17 mouse cellular contexts compared by ENCODE assay signal in the genomic region with DNA sequence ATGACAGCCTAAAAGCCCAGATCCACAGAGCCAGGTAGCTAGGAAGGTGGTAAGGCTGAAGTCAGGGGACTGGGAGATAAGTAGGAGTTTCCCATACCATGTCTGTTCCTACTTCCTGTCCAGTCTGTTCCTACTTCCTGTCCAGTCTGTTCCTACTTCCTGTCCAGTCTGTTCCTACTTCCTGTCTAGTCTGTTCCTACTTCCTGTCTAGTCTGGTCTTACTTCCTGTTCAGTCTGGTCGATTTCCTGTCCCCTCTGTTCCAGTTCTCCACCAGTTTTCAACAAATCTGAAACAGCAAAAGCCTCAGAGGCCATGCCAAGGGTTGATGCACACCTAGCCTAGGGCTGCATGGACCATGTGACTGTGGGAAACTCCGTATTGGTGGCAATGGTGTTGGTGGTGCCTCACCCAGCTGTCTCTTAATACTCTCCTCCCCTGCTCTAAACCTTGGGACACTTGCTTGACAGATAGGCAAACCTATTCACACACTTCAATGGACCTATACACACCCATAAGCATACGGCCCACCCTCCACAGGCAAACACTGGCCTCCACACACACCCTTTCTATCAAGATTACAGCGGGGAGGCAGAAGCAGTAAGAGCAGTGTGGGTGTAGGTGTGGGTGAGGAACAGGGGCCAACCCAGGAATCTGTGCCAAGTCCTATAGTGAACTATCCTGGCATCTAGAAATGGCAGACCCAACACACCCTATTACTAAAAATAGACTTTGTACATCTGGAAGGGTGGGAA. TPM values are rescaled to one million over a fixed set of nuclear protein-coding genes. Genes with fewer than 3 reads are reported as not detected.
DNase-seq lines count a peak whose midpoint lies in the region; ATAC-seq and TF ChIP-seq lines count a peak whose summit lies in the region.
"Had no signal": no experiment of that assay in that cellular context is flagged by ENCODE, and none has a peak within 500 bp of the region (broad histone marks: within the 10 kb centered on the region; RNA-seq: fewer than 3 reads in every experiment).

No protein-coding gene starts in this region.

- DNase-seq in lung, postnatal 25 days (ENCODE audit: low spot score), result no peak
- peak; percentile 96 for DNase-seq in adipocyte (ENCODE audit: low spot score)
- no peak for DNase-seq in liver, postnatal 0 days
- DNase-seq in kidney, postnatal 4 days, result no peak
- no peak for DNase-seq in kidney, postnatal 25 days
- DNase-seq: adrenal gland, adult 8-10 months; cerebellum, postnatal 14 days; heart, adult 11 months had no signal

- H3K9me3 ChIP-seq in lung, embryonic 16.5 days (ENCODE audit: control insufficient read depth, low read length), result no peaks in the 10 kb centered on the region; the same call in 1 of the 2 replicates
- H3K9me3 ChIP-seq in liver, postnatal 0 days (ENCODE audit: low read length), result 0 out of 2 replicates have a peak, but pooled peaks cover 2% of the 10 kb centered on the region
- no peaks in the 10 kb centered on the region for H3K9me3 ChIP-seq in stomach, embryonic 16.5 days (replicated peaks; ENCODE audit: control insufficient read depth, low read length)
- H3K9me3 ChIP-seq: embryonic facial prominence, embryonic 13.5 days; heart, embryonic 15.5 days; midbrain, embryonic 12.5 days had no signal

- H3K4me1 ChIP-seq in lung, embryonic 16.5 days (replicated peaks; ENCODE audit: control insufficient read depth, insufficient read depth, low read length), result no peaks in the 10 kb centered on the region
- no peaks in the 10 kb centered on the region for H3K4me1 ChIP-seq in liver, postnatal 0 days (ENCODE audit: insufficient read depth)
- no peaks in the 10 kb centered on the region for H3K4me1 ChIP-seq in stomach, embryonic 16.5 days (ENCODE audit: control insufficient read depth, insufficient read depth, low read length)
- H3K4me1 ChIP-seq: forebrain, embryonic 12.5 days; heart, embryonic 15.5 days; midbrain, embryonic 12.5 days had no signal

- TF ChIP-seq EP300 in liver, postnatal 0 days (IDR thresholded peaks at IDR 0.05; ENCODE audit: low read depth), result no peak

- WGBS in lung, embryonic 16.5 days, result 78% methylated on average over 4 of the region's 4 CpGs
- WGBS in liver, postnatal 0 days (ENCODE audit: insufficient replicate concordance), result 64% methylated on average over 4 of the region's 4 CpGs
- 66% methylated on average over 4 of the region's 4 CpGs for WGBS in stomach, embryonic 16.5 days

- H3K4me2 ChIP-seq in lung, embryonic 16.5 days (ENCODE audit: low read depth, low read length), result no peak overlapping the region
- no peak overlapping the region for H3K4me2 ChIP-seq in liver, postnatal 0 days (ENCODE audit: low read depth, low read length)
- no peak overlapping the region for H3K4me2 ChIP-seq in stomach, embryonic 16.5 days (ENCODE audit: low read depth, low read length)
- H3K4me2 ChIP-seq: embryonic facial prominence, embryonic 13.5 days; forebrain, embryonic 12.5 days; heart, embryonic 15.5 days; midbrain, embryonic 12.5 days had no signal

- H3K36me3 ChIP-seq in lung, embryonic 16.5 days (ENCODE audit: control insufficient read depth, insufficient read depth, low read length), result peaks cover 3% of the 10 kb centered on the region; the same call in 1 of the 2 replicates
- no peaks in the 10 kb centered on the region for H3K36me3 ChIP-seq in liver, postnatal 0 days (replicated peaks; ENCODE audit: insufficient read depth, low read length)
- no peaks in the 10 kb centered on the region for H3K36me3 ChIP-seq in stomach, embryonic 16.5 days (ENCODE audit: control insufficient read depth, insufficient read depth, low read length)
- H3K36me3 ChIP-seq: embryonic facial prominence, embryonic 13.5 days; forebrain, embryonic 12.5 days; heart, embryonic 15.5 days; midbrain, embryonic 12.5 days had no signal

- ATAC-seq in lung, embryonic 16.5 days (ENCODE audit: low read depth), result peak; percentile 43; the same call in 1 of the 2 replicates
- no peak for ATAC-seq in liver, postnatal 0 days
- ATAC-seq in stomach, embryonic 16.5 days (ENCODE audit: insufficient read depth, low FRiP score), result peak; percentile 88

- H3K9ac ChIP-seq in lung, embryonic 16.5 days (ENCODE audit: low read length), result no peak overlapping the region
- H3K9ac ChIP-seq in liver, postnatal 0 days (replicated peaks), result no peak overlapping the region
- H3K9ac ChIP-seq in stomach, embryonic 16.5 days (ENCODE audit: low read length), result no peak overlapping the region
- H3K9ac ChIP-seq: embryonic facial prominence, embryonic 13.5 days; forebrain, embryonic 12.5 days; heart, embryonic 15.5 days; midbrain, embryonic 12.5 days had no signal

- H3K4me3 ChIP-seq in lung, embryonic 16.5 days (ENCODE audit: low read length), result no peak overlapping the region
- H3K4me3 ChIP-seq in liver, postnatal 0 days (ENCODE audit: low read depth, low read length), result no peak overlapping the region
- H3K4me3 ChIP-seq in stomach, embryonic 16.5 days (replicated peaks; ENCODE audit: low read length), result no peak overlapping the region
- H3K4me3 ChIP-seq: embryonic facial prominence, embryonic 13.5 days; forebrain, embryonic 12.5 days; heart, embryonic 15.5 days; midbrain, embryonic 12.5 days had no signal

- no peak for TF ChIP-seq CTCF in liver, postnatal 0 days (IDR thresholded peaks at IDR 0.05; ENCODE audit: low read depth)

- H3K27ac ChIP-seq in lung, embryonic 16.5 days (ENCODE audit: low read length), result no peak overlapping the region
- 0 out of 2 replicates have a peak overlapping the region, but pooled peaks have one; percentile 48 for H3K27ac ChIP-seq in liver, postnatal 0 days (ENCODE audit: low read depth)
- peak overlapping the region; percentile 72 for H3K27ac ChIP-seq in stomach, embryonic 16.5 days (ENCODE audit: low read length)
- H3K27ac ChIP-seq: embryonic facial prominence, embryonic 13.5 days; forebrain, embryonic 12.5 days; heart, embryonic 15.5 days; midbrain, embryonic 12.5 days had no signal

- H3K27me3 ChIP-seq in lung, embryonic 16.5 days (ENCODE audit: control insufficient read depth, insufficient read depth, low read depth, low read length), result no peaks in the 10 kb centered on the region
- H3K27me3 ChIP-seq in liver, postnatal 0 days (ENCODE audit: insufficient read depth, low read length), result no peaks in the 10 kb centered on the region
- H3K27me3 ChIP-seq in stomach, embryonic 16.5 days (ENCODE audit: control insufficient read depth, insufficient read depth, low read length), result no peaks in the 10 kb centered on the region

RNA-seq across cellular contexts. Expression of a gene that starts 8.6 kb away (rescaled TPM):
- polyA plus RNA-seq in lung, embryonic 16.5 days (2015; fragmentation: Nextera tagmentation; extraction: Ambion mirVana), result 402 and 445 TPM in 2 replicates
- polyA plus RNA-seq in liver, postnatal 0 days (2015; fragmentation: Nextera tagmentation; extraction: Ambion mirVana), result 125 and 129 TPM in 2 replicates
- polyA plus RNA-seq in stomach, embryonic 16.5 days (2015; fragmentation: Nextera tagmentation; extraction: Ambion mirVana), result 1,152 and 1,422 TPM in 2 replicates

RNA-seq across cellular contexts. Expression of a gene that starts 32.3 kb away (rescaled TPM):
- 263 and 293 TPM in 2 replicates for polyA plus RNA-seq in lung, embryonic 16.5 days (2015; fragmentation: Nextera tagmentation; extraction: Ambion mirVana)
- polyA plus RNA-seq in liver, postnatal 0 days (2015; fragmentation: Nextera tagmentation; extraction: Ambion mirVana), result 234 and 261 TPM in 2 replicates
- polyA plus RNA-seq in stomach, embryonic 16.5 days (2015; fragmentation: Nextera tagmentation; extraction: Ambion mirVana), result 550 and 609 TPM in 2 replicates

RNA-seq across cellular contexts. Expression of a gene that starts 41.6 kb away (rescaled TPM):
- 0.10 and 0.21 TPM in 2 replicates for polyA plus RNA-seq in lung, embryonic 16.5 days (2015; fragmentation: Nextera tagmentation; extraction: Ambion mirVana)
- not detected in 2 replicates for polyA plus RNA-seq in liver, postnatal 0 days (2015; fragmentation: Nextera tagmentation; extraction: Ambion mirVana)
- polyA plus RNA-seq in stomach, embryonic 16.5 days (2015; fragmentation: Nextera tagmentation; extraction: Ambion mirVana), result 23.6 and 43.1 TPM in 2 replicates
- polyA plus RNA-seq: forebrain, embryonic 12.5 days; hindbrain, embryonic 11.5 days; kidney, embryonic 14.5 days; liver, embryonic 16.5 days; midbrain, embryonic 12.5 days had no signal

RNA-seq across cellular contexts. Expression of a gene that starts 55.5 kb away (rescaled TPM):
- polyA plus RNA-seq in lung, embryonic 16.5 days (2015; fragmentation: Nextera tagmentation; extraction: Ambion mirVana), result 0.80 and 1.2 TPM in 2 replicates
- not detected in 2 replicates for polyA plus RNA-seq in liver, postnatal 0 days (2015; fragmentation: Nextera tagmentation; extraction: Ambion mirVana)
- 1.9 and 2.0 TPM in 2 replicates for polyA plus RNA-seq in stomach, embryonic 16.5 days (2015; fragmentation: Nextera tagmentation; extraction: Ambion mirVana)
- polyA plus RNA-seq: hindbrain, embryonic 11.5 days; liver, embryonic 16.5 days had no signal

Comparison
In these comparisons a context has a peak if more than half of its experiments do, and no peak if none do; other contexts are left out.
1. RNA of a gene that starts 41.6 kb away (polyA plus RNA-seq): 23.6 to 43.1 TPM in stomach, embryonic 16.5 days; 0.10 to 0.21 TPM in lung, embryonic 16.5 days and not detected in liver, postnatal 0 days; every median in the first group is over 10 times any median in the second.